Mouse (Mus musculus) MEL (cell line): ENCODE measurements around the gene Myo10. TPM values are rescaled to one million over a fixed set of nuclear protein-coding genes. Genes with fewer than 3 reads are reported as not detected.
A peak's percentile ranks its signal among the peaks of the same experiment; 100 is the strongest.

Source experiments
- DNase-seq: peaks from one replicate; pipeline ENCODE4 v3.0.0; 2011; ENCODE audit warnings: low read depth, low spot score
- H3K27ac ChIP-seq: 2 replicates; pipeline ENCODE4 v1.5.1; 2012; ENCODE audit warnings: low read depth, mild to moderate bottlenecking, control low read depth, low read length, moderate library complexity; ENCODE audit not compliant: control insufficient read depth
- H3K27me3 ChIP-seq, 2 experiments: fragments of 150-350 bp in 1 of 2; sonication (generic) in 1 of 2; 2 replicates each; pipeline ENCODE4 v1.6.1; 2012; ENCODE audit warnings: low read length in 2 of 2, mild to moderate bottlenecking in 2 of 2, improper control_type of control experiment in 1 of 2, moderate library complexity in 1 of 2; ENCODE audit not compliant: insufficient read depth in 2 of 2, control insufficient read depth in 1 of 2
- H3K36me3 ChIP-seq, 2 experiments: 2 replicates each; pipeline ENCODE4 v1.6.1; 2012 to 2014; ENCODE audit warnings: low read length in 2 of 2, improper control_type of control experiment in 1 of 2, inconsistent platforms in 1 of 2, mild to moderate bottlenecking in 1 of 2; ENCODE audit not compliant: insufficient read depth in 2 of 2, control insufficient read depth in 1 of 2
- H3K4me1 ChIP-seq, 2 experiments: fragments of 150-350 bp in 1 of 2; sonication (generic) in 1 of 2; 2 replicates each; pipeline ENCODE4 v1.6.1; 2012; ENCODE audit warnings: low read length in 2 of 2, improper control_type of control experiment in 1 of 2, mild to moderate bottlenecking in 1 of 2; ENCODE audit not compliant: insufficient read depth in 2 of 2, control insufficient read depth in 1 of 2
- H3K4me3 ChIP-seq, 2 experiments: fragments of 150-350 bp in 1 of 2; sonication (generic) in 1 of 2; 2 replicates each; pipeline ENCODE4 v1.5.1; 2012; ENCODE audit warnings: low read depth in 2 of 2, low read length in 2 of 2, mild to moderate bottlenecking in 2 of 2, moderate library complexity in 2 of 2, control low read depth in 1 of 2, improper control_type of control experiment in 1 of 2; ENCODE audit not compliant: control insufficient read depth in 1 of 2, insufficient read depth in 1 of 2
- H3K79me2 ChIP-seq: 2 replicates; pipeline ENCODE4 v1.6.1; 2012; ENCODE audit warnings: mild to moderate bottlenecking, low read length, moderate library complexity; ENCODE audit not compliant: control insufficient read depth, poor library complexity, insufficient read depth
- H3K9ac ChIP-seq: 2 replicates; pipeline ENCODE4 v1.6.1; 2012; ENCODE audit warnings: low read depth, mild to moderate bottlenecking, control low read depth, low read length, moderate library complexity; ENCODE audit not compliant: control insufficient read depth, poor library complexity, severe bottlenecking
- H3K9me3 ChIP-seq: fragments of 150-350 bp; sonication (generic); replicated peaks from 2 replicates; pipeline ENCODE4 v1.6.1; 2012; ENCODE audit warnings: mild to moderate bottlenecking, low read length, improper control_type of control experiment, moderate library complexity; ENCODE audit not compliant: insufficient read depth
- CTCF ChIP-seq, 3 experiments: IDR thresholded peaks in 2 of 3; conservative IDR thresholded peaks in 1 of 3; 2 replicates each; pipeline ENCODE4 v1.5.1; 2011 to 2012; ENCODE audit warnings: low read length in 3 of 3, low read depth in 2 of 3, mild to moderate bottlenecking in 2 of 3, improper control_type of control experiment in 1 of 3, inconsistent platforms in 1 of 3, mixed read lengths in 1 of 3, moderate library complexity in 1 of 3; ENCODE audit not compliant: control insufficient read depth in 1 of 3, insufficient read depth in 1 of 3, poor library complexity in 1 of 3, severe bottlenecking in 1 of 3
- ELF1 ChIP-seq: IDR thresholded peaks from 2 replicates; pipeline ENCODE4 v1.6.1; 2014; ENCODE audit warnings: low read depth, mild to moderate bottlenecking, inconsistent platforms, low read length, improper control_type of control experiment, moderate library complexity
- EP300 ChIP-seq, 2 experiments: IDR thresholded peaks; 2 replicates each; pipeline ENCODE4 v1.6.1; 2011; ENCODE audit warnings: improper control_type of control experiment in 2 of 2, low read length in 2 of 2, low read depth in 1 of 2, mild to moderate bottlenecking in 1 of 2
- GATA1 ChIP-seq: IDR thresholded peaks from 2 replicates; pipeline ENCODE4 v1.6.1; 2011; ENCODE audit warnings: low read depth, low read length, improper control_type of control experiment
- MEF2A ChIP-seq: IDR thresholded peaks from 2 replicates; pipeline ENCODE4 v1.6.1; 2014; ENCODE audit warnings: low read depth, mild to moderate bottlenecking, inconsistent platforms, low read length, improper control_type of control experiment; ENCODE audit not compliant: poor library complexity, insufficient replicate concordance, severe bottlenecking; ENCODE audit errors: extremely low read depth
- MXI1 ChIP-seq: IDR thresholded peaks from 2 replicates; pipeline ENCODE4 v1.6.1; 2011; ENCODE audit warnings: mild to moderate bottlenecking, low read depth, low read length, improper control_type of control experiment
- MYC ChIP-seq: IDR thresholded peaks from 2 replicates; pipeline ENCODE4 v1.6.1; 2011; ENCODE audit warnings: low read depth, mild to moderate bottlenecking, low read length, improper control_type of control experiment, moderate library complexity
- RAD21 ChIP-seq: IDR thresholded peaks from 2 replicates; pipeline ENCODE4 v1.6.1; 2011; ENCODE audit warnings: mild to moderate bottlenecking, low read depth, low read length, improper control_type of control experiment
- UBTF ChIP-seq: IDR thresholded peaks from 2 replicates; pipeline ENCODE4 v1.6.1; 2012; ENCODE audit warnings: low read depth, mild to moderate bottlenecking, inconsistent platforms, low read length, improper control_type of control experiment, moderate library complexity, borderline replicate concordance; ENCODE audit not compliant: insufficient read depth
- polyA plus RNA-seq, 2 experiments: library from polyadenylated mRNA; stranded (reverse) in 1 of 2; unstranded in 1 of 2; fragments of >175 nt in 1 of 2; fragments of >200 nt in 1 of 2; gene quantifications; 2 replicates each; pipeline versions ENCODE4 v1.2.1 to v1.2.4; 2012; ENCODE audit warnings: low replicate concordance in 2 of 2, low read depth in 1 of 2; ENCODE audit not compliant: insufficient read length in 2 of 2, insufficient read depth in 1 of 2, missing spikeins in 1 of 2
- total RNA-seq: library from RNA; depleted of rRNA; stranded (reverse); fragments of 300-350 nt; gene quantifications from 2 replicates; pipeline ENCODE4 v1.2.3, GENCODE M21; 2012

Gene Myo10
- total and polyA plus RNA-seq, 3 experiments, result 0.01 TPM; not detected in 2

GRCm38 (mm10) chr15:25726814-25727213, 104.5 kb downstream of the Myo10 start:
- Histone ChIP-seq H3K27ac (no peak overlapping the region), H3K9me3 (no peaks in the 10 kb centered on the region), H3K4me1 (no peaks in the 10 kb centered on the region)
- no peak for TF ChIP-seq UBTF
- TF ChIP-seq MXI1, result no peak
- TF ChIP-seq, all 39 proteins: peak for 0
- Histone ChIP-seq H3K9ac (no peak overlapping the region), H3K4me3 (no peak overlapping the region), H3K27me3 (no peaks in the 10 kb centered on the region), H3K79me2 (no peaks in the 10 kb centered on the region), H3K36me3 (no peaks in the 10 kb centered on the region)
- DNase-seq, result no peak

- Histone ChIP-seq H3K9me3 (no peaks in the 10 kb centered on the region), H3K4me1 (no peaks in the 10 kb centered on the region), H3K27ac (no peak overlapping the region), H3K36me3 (no peaks in the 10 kb centered on the region), H3K27me3 (no peaks in the 10 kb centered on the region), H3K9ac (no peak overlapping the region), H3K79me2 (no peaks in the 10 kb centered on the region), H3K4me3 (no peak overlapping the region)
- no peak for TF ChIP-seq ELF1
- TF ChIP-seq MYC, result no peak
- DNase-seq, result no peak
These were observed 106.2 kb downstream of the Myo10 start for GRCm38 (mm10) chr15:25728501-25728900.

GRCm38 (mm10) chr15:25731053-25731452, 108.7 kb downstream of the Myo10 start:
- no peaks in the 10 kb centered on the region for H3K79me2 ChIP-seq
- H3K4me1 ChIP-seq, result no peaks in the 10 kb centered on the region
- H3K4me3 ChIP-seq, result no peak overlapping the region
- H3K27me3 ChIP-seq, result no peaks in the 10 kb centered on the region
- TF ChIP-seq EP300 (IDR thresholded peaks at IDR 0.05; ENCODE audit: low read depth in 1 of 2, low read length in 2 of 2), result no peak
- TF ChIP-seq GATA1, result no peak
- no peak overlapping the region for H3K9ac ChIP-seq
- DNase-seq, result no peak
- no peaks in the 10 kb centered on the region for H3K36me3 ChIP-seq
- H3K27ac ChIP-seq, result no peak overlapping the region
- no peaks in the 10 kb centered on the region for H3K9me3 ChIP-seq

- Histone ChIP-seq H3K27ac (no peak overlapping the region), H3K27me3 (no peaks in the 10 kb centered on the region), H3K36me3 (no peaks in the 10 kb centered on the region), H3K4me3 (no peak overlapping the region), H3K4me1 (no peaks in the 10 kb centered on the region), H3K9me3 (no peaks in the 10 kb centered on the region), H3K9ac (no peak overlapping the region), H3K79me2 (no peaks in the 10 kb centered on the region)
- DNase-seq, result no peak
- TF ChIP-seq CTCF (IDR thresholded peaks at IDR 0.05 in 2 of 3, conservative IDR thresholded peaks at IDR 0.05 in 1 of 3; ENCODE audit: control insufficient read depth in 1 of 3, insufficient read depth in 1 of 3, low read depth in 2 of 3, low read length in 3 of 3, poor library complexity in 1 of 3, severe bottlenecking in 1 of 3) (peak in 1 of 3 experiments; percentile 19; a peak in 1 of 6 replicates), RAD21 (peak; percentile 4), MEF2A (no peak)
- TF ChIP-seq, all 39 proteins: peak for 2
These were observed 110.6 kb downstream of the Myo10 start for GRCm38 (mm10) chr15:25732758-25733428.
